Mouse (Mus musculus) right cerebral cortex, postnatal 36 days (tissue): ENCODE results near the gene Ren1.

Source experiments
- DNase-seq, 2 experiments: peaks; one replicate each; pipeline ENCODE4 v3.0.0; 2022; ENCODE audit warnings: low spot score in 2 of 2, mixed read lengths in 1 of 2

Gene Ren1

DNA sequence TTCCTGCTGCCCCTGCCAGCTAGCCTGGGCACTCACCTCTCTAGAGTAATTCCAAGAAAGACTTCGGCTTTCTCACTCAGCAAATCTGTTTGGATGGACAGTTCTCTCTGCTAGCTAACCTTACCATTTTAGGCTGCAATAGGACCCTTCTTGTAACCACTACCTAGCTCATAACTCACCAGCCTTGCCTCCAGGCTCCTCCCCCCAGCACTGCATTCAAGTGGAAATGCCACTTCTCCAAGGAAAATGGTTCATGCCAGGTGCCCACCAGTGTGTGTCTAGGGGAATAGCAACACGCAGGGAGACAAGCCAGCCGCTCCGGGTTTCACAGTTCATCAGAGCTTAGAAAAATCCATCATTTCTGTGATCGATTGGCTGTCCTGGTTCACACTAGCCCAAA is 27.2 kb downstream of the Ren1 start:
- DNase-seq, result no peak

DNA sequence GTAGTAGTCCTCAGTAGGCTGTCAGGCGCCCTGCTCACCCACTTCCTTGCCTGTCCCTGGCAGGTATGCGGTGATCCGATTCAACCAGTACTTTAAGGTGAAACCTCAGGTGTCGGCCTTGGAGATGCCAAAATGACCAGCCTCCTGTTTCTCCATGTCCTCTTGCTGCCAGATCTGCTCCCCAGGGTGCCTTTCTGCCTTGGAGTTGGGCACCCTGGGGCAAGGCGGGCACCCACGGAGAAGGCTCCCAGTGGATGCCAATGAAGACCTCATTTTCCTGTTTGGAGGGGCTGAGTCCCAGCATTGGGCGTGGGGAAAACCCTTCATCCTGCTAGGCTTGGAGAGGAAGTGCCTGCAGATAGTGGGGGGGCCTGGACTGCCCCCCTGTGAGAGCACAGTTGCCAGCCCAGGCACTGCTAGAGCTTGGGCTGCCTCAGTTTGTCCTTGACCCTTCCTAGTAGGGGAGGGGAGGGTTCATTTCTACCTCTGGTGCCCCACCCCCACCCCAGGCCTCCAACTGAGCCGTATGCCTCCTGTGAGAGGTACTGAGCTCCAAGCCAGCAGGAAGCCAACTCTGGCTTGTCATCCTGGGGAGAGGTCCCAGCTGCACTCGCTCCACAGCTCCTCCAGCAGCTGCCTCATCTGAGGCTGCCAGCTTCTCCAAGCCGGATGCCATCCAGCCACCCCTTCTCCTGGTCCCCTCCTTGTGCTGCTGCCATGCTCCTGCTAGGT is 29.1 kb downstream of the Ren1 start:
- DNase-seq, result no peak

DNA sequence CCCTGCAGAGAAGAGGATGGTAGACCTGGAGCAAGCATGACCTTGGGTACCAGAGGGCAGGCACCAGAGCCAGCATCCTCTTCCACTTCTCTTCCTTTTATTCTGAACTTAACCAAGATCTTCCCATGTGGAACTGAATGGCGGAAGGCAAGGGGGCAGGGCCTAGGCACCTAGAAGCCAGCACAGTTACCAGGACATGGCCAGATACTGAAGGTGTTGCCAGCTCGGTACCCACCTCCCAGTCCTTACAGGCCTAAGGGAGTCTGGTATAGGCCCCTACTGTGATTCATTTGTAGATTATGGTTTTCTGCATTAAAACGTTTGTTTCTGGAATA is 29.6 kb downstream of the Ren1 start:
- DNase-seq, result no peak

DNA sequence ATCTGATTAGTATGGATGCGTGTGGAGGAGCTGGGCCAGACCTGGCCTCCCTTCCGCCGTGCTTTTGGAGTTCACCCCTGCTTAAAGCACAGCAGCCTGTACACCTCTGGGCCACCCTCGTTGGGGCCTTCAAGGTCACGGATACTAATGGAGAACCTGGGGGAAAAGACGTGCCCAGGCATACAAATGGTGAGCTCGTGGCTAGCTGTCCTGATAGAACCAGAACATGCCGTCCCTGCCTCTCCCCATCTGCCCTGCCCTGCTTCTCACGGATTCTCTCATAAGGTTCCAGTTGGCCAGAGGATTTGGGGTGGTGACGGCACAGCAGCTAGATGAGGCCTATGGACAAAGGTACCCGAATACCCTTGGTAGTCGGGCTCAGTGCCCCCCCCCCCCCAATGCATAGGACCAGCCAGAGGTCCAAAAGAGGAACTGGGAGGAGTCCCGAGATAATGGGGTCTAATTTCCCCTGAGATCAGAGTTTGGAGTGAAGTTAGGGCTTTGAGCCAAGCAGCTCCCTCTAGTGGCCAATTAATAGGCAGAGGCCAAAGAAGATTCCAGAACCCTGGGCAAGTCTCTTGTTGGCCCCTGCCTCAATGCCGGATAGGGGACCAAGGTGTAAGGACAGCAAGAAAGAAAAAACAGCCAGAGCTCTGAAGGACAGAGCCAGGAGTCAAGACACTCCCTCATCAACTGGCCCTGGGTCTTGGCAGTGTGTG is 30.2 kb downstream of the Ren1 start:
- no peak for DNase-seq

DNA sequence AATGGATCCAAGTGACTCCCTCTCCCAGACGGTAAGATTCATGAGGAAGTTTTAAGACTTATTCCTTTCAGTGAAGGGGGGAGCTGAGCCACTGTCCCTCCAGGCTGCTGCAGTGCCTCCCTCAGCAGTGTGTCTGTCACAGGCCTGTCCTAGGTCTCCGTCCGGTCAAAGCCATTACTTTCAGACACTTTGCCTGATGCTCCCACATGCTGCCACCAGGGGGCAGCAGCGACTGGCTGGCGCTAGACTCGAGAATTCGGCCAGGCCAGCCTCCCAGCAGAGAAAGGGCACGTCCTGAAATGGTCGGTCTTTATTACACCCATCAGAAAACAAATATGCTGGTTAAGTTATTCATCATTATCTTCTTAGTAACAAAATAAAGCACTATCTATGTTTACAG is 31.7 kb downstream of the Ren1 start:
- DNase-seq, result no peak

DNA sequence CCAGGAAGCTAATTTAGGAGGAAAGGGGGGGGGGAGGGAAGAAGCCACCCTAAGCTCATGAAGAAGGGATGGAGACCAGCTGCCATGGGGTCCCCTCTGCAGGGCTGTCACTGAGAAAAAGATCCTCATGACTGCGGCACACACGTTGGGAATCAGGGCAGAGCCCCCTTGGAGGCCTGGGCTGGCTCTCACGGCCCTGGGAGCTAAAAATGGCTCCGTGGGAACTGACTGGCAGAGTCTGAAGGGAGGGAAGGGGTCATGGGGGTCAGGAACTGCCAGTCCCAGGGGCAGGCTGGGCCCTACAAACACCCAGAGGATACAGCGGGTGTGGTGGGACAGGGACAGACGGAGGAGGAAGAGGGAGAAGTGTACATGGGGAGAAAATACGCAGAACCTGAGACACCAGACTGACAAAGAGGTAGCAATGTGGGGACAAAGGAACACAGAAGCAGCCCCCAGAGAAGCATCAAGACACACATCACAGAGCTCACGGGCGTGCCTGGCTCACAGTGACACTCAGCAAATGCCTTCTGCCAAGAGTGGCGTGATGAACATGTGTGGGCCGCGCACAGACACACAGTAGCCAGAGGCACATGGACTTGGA is 32.3 kb downstream of the Ren1 start:
- no peak for DNase-seq

DNA sequence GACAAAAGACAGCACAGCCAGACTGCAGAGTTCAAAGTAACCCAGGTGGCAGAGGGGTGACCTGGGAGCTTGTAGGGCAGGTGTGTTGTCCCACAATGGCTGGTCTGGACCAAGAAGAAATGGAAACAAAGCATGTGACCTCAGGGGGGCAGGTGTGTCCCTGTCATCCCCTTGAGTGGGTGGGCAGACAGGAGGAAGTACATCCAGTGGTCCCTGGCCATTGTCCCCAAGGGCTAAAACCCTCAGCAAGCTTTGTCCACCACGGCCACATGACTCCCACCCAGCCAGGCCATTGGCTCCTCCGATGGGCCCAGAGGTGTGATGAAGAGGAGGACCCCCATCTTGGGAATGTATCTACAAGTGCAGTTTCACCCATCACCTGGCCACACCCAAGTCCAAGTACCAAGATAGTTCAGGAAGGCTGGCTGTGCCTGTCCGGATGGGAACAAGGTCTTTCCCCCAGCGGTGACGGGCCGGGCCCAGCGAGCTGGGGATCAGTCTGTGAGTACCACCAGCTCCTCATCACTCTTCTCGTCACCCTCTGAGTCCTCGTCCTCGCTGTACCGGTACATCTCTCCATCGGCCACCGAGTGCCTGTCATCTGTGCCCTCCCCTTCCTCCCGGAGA is 33.0 kb downstream of the Ren1 start:
- DNase-seq, result no peak

DNA sequence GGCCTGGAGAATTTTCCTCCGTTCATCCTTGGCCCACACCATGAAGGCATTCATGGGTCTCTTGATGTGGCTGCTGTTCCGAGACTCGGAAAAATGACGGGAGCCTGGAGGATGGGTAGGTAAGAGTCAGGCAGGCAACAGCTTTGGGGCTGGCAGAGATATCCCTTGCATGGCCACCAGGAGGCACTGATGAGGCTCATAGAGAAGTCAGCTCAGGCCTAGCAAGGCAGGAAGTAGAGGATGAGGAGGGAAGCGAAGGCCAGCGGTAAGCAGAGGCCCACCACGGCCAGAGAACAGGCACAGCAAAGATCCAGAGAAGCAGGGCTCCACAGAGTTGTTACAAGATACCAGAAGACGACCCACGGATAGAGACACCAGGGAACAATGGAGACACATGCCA is 35.2 kb downstream of the Ren1 start:
- peak in 1 of 2 experiments; percentile 32 for DNase-seq

DNA sequence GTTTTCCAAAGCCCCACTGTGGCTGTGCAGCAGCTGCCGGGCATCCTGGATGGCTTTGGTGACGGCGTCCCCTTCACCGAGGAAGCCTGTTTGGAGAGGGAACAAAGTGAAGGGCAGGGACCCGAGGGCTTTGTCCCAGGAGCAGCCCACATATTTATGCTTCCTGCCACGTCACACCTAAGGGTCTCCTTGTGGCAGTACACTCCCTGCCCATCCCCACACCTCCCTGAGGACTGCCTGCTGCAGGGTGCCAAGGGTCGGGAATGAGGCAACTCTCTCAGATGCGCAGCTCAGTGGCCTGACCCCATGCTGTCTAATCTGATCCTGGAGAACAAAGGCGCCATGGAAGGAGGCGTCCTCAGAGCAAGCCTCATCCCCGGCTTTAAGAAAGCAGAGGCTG is 35.9 kb downstream of the Ren1 start:
- DNase-seq, result no peak

DNA sequence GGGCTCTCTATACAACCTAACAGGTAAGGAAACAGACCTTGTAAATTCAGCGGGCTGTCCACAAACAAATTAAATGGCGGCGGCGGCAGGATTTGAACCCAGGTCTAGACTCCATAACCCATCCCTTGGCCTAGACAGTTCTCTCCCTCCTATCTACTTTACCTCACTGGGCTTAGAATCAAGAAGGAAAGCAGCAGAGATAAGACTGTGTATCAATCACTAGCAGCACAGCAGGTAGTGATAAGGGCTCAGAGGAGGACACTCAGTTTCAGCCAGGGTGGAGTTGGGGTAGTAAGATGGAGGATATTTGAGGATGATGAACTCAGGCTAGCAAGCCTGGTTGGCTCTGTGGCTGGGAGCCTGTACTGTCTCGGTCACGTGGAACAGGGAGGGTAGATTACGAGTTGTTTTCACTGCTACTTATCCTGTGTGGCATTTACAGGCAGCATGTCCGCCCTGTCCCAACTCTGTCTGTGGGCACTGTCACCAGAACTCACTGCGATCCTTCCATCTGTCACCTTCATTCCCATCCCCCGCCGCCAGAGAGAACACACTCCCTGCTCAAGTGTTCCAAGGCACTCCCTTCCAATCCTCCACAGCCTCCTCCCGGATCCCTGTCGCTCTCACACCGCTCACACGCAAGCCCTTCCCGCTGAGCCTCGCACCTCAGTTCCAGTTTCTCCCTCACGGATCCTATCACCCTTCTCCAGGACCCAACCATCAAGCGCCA is 37.4 kb downstream of the Ren1 start:
- no peak for DNase-seq

DNA sequence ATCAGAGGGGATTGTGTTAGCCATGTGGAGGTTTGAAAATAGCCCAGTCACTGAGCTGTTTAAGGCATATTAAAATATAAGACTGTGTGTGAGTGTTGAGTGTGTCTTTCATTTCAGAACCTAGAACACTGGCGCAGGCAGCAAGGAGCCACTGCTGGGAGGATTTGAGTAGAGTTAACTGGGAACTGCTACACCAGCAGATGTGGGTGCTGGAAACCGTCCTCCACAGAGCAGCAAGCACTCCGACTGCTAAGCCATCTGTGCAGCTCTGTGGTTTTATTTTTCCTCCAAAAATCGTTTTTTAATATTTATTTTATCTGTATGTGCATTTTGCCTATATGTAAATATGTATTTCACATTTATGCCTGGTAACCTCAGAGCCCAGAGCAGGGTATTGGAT is 44.4 kb downstream of the Ren1 start:
- no peak for DNase-seq

DNA sequence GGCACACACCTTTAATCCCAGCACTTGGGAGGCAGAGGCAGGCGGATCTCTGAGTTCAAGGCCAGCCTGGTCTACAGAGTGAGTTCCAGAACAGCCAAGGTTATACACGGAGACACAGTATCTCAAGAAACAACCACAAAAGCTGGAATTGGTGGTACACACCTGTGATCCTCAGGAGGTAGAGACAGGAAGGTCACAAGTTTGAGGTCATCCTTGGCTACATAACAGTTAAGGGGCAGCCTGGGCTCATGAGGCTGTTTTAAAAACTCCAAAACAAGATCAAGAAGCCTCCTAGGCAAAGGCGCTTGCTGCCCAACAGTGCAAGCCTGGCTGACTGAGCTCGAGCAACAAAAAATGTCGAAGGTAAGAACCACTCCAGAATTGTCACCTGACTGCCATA is 46.4 kb downstream of the Ren1 start:
- DNase-seq, result no peak

DNA sequence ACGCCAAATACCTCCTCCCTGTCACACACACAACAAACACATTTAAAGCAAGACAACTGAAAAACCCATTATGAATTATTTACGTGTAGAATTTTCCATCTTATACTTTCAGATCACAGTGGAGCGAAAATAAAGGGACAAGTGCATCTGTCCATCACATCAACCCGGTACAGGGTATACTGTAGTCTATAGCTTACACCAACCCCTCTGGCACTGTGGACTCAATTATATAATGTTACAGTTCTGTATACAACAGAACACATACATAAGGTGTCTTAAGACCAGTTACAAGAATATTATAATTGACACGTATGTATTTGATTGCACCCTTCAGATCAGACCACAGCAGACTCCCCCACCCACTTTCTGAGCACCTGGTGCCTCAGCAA is 46.8 kb downstream of the Ren1 start:
- no peak for DNase-seq

DNA sequence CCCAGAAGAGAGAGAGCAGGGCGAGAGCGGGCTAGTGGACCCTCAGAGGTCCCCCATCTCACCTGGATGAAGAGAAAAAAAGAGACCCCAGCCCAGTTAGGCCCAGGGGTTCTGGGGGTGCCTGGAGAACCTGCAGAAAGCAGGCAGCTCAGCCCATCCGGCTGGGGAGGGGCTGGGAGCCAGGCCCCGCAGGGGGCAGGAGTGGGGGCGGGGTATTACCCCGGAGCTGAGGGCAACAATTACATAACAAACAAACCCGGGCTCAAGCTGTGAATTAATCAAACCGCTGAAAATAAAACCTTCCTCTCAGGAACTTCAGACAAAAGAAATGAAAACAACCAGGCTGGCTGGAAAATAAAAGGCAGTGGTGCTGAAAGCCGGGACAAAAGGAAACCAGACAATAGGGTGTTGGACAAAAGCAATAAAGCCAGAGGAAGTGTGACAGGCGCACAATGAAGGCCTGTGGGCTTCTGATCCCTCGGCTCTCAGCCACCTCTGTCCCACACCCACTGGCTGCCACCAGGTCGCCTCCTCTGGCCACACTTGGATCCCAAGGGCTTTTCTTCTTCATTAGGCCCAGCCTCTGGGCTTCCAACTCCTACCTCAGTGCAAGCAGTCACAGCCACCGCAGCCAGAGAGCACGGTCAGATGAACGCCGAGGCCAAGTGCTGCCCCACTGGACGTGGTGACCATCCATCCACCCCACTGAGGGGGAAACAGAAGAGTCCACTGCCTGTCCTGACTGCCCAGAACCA is 47.4 kb downstream of the Ren1 start:
- no peak for DNase-seq

DNA sequence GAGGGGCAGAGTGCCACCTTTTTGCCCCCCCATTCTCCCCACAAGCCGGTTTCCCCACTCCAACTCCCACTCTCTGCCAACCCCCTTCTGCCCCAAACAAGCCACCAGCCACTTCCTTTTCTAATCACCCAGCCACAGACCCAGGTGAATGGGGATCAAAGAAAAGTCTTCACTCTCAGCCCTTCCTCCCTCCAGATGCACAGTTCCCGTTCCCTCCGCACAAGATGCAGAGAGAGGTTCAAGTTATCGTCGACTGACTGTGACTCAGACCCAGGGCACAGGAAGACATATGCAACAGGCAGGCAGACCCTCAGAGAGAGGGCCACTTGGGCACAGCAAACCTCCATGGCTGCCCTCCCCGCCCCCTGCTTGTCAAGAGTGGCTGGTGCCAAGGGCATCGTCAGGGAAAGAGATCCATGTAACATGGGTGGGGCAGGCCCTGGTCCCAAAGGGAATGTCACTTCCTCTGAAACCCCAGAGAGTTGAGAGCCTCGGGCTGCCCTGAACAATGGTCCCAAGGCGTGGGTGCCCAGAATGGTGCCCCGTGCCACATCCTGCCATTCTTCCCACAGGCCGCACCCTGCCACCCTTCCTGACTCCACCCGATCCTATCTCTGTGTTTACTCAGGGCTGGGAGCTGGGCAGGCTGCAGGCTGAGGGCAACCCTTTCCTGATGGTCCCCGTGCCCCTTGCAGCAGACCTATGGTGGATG is 49.9 kb downstream of the Ren1 start:
- no peak for DNase-seq

DNA sequence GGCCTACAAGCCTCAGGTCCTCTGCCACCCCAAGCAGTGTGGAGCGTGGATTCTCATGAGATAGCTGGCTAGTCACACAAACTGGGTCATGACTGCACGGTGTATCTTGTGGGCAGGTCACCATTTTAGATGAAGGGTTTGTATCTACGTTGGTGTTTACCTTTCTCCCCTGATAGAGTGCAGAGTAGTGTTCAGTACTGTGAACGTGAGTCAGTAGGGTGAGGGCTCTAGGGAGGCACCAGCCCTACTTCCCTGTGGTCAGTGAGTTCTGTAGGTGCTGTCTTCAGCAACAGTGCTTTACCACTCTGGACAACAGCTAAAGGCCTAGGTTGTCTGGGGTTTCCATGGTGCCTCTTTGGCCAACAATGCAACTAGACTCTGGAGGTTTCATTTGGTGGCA is 53.7 kb downstream of the Ren1 start:
- DNase-seq, result no peak

DNA sequence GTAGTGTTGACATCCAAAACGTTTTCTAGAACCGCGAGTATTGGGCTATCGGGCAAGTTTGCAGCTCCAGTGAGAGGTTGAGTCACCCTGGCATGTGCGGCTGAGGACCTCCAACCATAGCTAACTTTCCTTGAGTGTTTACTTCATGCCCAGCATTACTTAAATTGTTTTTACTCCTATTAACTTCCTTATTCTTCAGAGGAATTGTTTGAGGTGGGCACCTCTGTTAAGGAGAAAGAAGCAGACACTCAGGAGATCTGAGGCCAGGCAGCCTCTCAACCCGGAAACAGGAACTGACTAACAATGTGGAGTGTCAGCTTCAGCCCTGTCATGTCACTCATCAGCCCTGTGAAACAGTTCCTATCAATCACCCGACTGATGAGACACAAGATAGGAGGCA is 56.3 kb downstream of the Ren1 start:
- no peak for DNase-seq

DNA sequence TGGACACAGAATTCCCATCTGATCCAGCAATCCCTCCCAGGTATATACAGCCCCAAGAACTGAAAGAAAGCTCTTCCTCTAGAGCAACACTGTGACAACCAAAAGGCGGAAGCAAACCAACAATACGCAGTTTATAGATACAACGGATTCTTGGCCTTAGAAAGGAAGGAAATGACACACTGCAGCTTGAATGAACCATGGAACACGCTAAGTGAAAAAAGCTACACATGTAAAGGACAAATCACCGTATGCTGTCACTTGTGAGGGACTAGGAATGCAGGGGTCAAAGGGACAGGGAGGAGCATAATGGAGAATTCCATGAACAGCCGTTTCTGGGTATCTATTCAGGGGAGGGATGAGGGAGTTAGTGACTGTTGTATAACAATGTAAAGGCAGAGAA is 57.1 kb downstream of the Ren1 start:
- no peak for DNase-seq

DNA sequence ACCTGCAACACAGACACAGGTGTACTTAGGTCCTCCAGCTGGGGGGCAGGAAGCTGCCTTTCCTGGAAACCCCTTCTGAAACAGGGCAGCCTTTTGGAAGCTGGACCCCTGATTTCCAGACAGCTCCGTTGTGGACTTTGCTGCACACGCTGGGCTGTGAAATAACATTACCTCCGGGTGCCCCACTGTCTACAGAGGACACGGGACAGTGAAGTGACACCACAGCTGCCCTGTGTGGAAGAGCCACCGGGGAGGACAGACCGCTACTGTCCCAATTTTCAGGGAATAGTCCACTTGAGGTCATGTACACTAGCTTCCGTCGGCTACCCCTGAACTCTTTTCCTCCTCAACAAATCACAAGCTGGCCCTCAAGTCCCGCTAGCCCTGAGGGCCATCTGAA is 58.0 kb downstream of the Ren1 start:
- no peak for DNase-seq

DNA sequence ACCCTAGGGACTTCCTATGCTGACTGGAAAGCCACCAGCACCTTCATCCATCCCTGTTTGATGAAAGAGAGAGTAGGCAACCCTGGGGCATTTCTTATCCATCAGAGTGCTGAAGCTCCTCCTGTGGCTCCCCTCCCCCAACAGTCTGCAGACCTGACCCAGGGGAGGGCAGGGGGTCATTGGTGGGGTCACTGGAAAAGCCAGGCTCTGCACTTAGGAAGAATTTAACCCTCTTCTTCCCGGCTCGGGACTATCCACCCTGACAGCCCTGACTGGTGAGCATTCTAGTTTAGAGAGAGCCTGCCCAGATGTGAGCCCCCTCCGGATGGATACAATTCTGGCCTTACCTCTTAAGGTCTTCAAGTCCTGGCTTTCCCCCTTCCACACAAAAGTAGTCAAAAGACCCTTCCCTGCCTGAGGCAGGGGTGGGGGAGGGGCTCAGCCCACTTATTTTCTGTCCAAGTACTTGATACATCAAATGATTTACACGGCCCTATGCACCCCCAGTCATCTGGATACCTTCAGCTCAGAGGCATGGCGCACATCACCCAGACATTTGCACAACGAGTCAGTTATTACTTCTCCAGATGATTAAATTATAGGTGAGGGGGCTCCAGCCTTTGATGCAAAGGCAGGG is 58.7 kb downstream of the Ren1 start:
- no peak for DNase-seq
